Mouse (Mus musculus): Measurements from ENCODE around the gene Csf3.

The Csf3 gene

DNA sequence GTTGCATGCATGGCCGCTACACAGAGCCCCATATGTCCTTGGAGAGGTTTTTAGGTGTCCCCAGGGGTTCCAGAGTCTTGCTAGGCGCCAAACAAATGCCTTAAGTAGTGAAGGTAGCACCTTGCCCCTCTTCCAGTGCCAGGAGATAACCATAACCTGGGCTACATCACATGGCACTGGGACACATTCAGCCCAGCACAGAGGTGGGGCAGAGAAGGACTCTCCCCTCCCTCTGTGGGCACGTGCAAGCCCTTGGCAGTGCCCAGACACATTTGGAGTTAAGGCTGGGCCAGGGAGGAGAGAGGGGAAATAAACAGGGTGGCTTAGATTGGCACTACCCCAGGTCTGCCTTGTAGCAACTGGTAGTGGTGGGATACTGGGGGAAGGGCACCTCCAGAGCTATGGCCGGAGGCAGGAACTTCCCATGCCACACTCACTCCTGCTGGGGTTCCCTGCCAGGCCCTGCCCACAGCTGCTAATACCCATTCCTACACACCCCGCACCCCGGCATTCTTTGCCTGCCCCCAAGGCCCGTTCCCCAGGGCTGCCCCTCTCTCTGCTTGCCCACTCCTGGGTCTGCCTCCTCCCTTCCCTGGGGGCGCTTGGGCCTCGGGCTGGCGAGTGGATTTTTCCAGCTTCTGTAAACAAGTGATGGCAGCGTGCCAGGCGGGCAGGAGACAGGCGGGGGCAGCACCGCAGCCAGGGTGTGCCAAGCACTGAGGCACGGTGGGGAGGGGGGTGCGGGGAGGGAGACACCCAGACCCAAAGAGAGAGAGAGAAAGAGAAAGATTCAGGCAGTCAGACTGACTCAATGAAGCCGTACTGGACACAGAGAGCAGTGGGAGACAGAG lies 49.5 kb downstream of the Csf3 start:
- peak; percentile 57 for DNase-seq

DNA sequence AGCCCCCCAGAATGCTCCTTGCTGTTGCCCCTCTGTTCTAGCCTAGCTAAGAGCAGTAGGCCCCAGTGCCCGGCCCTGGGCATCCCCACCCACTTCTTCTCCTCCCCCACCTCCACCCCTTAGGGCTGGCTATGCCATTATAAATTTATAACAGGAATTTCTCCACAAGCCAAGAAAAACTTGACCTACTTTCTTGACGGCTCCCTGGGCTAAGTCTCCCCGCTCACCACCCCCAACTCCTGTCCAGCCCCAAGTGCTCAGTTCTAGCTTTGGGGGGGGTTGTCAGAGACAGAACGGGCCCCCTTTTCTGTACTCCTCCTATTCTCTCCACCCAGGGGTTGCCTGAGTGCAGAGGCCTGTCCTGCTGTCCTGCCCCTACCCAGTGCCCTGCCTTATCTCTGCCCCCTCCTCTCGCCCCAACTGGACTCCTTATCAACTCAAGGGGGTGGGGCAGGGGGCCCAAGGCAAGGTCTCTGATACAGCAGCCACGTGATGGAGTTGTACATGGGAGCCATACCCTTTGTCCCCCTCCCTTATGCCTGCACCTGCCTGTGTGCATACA lies 50.2 kb downstream of the Csf3 start:
- peak; percentile 90 for DNase-seq

DNA sequence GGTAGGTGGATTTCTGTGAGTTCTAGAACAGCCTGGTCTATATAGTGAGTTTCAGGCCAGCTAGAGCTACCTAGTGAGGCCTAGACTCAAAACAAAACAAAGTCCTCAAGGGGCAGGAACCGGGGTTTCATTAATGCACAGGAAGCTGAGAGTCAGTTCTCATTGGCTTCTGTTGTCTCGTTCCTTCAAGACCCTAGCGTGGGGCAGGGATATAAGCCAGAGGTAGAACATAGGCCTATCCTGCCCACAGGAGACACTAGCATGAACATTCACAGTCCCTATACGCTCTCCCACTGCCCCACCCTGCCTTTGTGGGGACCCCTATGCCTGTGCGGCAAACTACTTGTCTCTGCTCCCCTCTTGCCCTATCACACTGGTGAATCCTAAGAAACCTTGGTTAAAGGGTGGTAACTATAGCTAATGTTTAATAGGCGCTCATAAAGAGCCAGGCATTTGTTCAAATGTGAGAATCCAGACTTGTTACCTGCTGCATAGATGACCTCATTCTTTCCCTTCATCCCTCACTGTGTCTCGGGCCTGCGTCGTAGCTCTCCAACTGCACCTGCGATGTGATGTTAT lies 51.6 kb downstream of the Csf3 start:
- DNase-seq: no peak

All from liver (tissue).